Mouse (Mus musculus) spleen, adult 2 months (tissue): ENCODE results near the gene Alkbh6.

Source experiments
- CTCF ChIP-seq: fragments of 200-500 bp; IDR thresholded peaks from 2 replicates; pipeline ENCODE4 v1.5.1; 2011; ENCODE audit warnings: mild to moderate bottlenecking, inconsistent platforms; ENCODE audit not compliant: insufficient read depth, insufficient read length, insufficient replicate concordance; ENCODE audit errors: extremely low read depth
- POLR2A ChIP-seq: fragments of 200-500 bp; IDR thresholded peaks from 2 replicates; pipeline ENCODE4 v1.6.1; 2011; ENCODE audit warnings: low read depth, low read length, inconsistent platforms

- no peak for TF ChIP-seq CTCF
- no peak for TF ChIP-seq POLR2A
These were observed 14.3 kb downstream of the Alkbh6 start for GRCm38 (mm10) chr7:30322865-30323264.
